Mouse (Mus musculus) v-Abl transformed pro-B cells (cell line): ENCODE data around the gene Slc9a9.

Source experiments
- in situ Hi-C, 2 experiments: fragments of 400-800 bp; cut with MboI; formaldehyde crosslinking; loops; one replicate each; pipeline ENCODE4 v1.15.1; 2025; ENCODE audit not compliant: unreplicated experiment in 2 of 2

Gene Slc9a9

GRCm38 (mm10) chr9:94904180-94904579, 234.5 kb downstream of the Slc9a9 start:
- in situ Hi-C loops, result no loop called here

DNA sequence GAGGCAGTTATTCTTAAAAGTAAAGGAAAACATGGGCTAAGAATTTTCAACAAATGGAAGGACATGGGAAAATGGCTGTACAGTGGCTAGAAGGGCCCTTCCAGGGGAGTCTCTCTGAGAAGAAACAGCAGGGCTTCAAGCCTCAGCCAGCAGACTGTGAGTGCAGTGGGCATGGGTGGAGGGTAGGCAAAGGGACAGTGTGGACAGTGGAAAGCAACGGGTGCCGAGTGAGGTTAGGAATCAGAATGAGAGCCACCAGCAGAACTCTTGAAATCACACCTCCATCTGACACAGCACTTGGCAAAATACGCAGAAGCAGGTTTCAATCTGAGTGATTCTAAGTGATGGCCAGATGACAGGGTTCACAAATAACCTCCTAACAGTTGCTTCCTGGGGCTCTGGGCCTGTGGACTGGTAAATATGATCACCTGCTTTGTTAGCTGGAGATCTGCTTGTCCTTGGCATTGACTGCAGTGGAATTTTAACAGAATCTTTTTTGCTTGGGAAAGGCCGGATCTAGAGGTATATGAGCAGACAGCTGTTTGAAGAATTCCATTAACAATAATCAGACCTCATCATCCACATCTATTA, 237.4 kb downstream of the Slc9a9 start:
- in situ Hi-C loops, result no loop called here

DNA sequence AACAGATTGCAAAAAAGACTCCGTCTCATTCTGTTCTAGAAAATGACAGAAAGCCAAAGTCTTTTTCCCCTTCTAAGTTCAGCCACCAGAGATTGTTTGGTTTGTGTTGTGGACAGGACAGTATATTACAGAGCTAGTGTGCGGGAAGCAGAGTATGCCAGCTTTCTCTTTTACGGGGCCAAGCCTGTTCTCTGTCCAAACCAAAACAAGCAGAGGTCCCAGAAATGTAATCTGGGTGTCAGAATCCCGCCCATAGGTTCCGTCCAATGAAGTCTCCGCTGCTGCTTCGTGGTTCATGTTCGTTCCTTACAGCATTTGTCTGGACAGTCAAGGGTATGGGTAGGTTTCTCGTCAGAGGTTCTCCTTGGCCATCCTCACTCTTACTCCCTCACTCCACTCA, 242.4 kb downstream of the Slc9a9 start:
- in situ Hi-C loops, result no loop called here

DNA sequence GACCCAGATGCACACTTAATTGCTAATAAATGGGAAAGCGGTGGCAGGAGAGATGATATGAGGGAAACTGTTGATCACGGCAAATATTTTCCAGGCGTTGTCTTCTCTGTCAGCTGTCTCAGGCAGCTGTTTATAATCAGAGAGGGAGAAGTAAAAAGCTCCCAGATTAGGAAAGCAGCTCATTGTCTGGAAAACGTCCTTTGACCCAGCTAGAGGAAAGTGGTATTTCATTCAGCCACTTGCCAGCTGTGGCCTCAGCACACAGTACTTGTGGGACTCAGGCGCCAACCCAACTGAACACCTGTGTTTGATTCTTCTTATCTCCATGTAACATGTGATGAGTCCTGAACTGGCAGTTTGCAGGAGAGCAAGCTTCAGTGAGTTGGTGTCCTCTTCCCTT, 252.4 kb downstream of the Slc9a9 start:
- in situ Hi-C loops, result loop anchor here in 1 of 2 experiments (10.0 kb wide), 1 partner anchor 363 kb away; no protein-coding TSS in a partner anchor

- in situ Hi-C loops, result loop anchor here (10.0 to 25.0 kb wide), 2 partner anchors 359 to 536 kb away; no protein-coding TSS in a partner anchor
Measured at GRCm38 (mm10) chr9:94925845-94926244, 256.1 kb downstream of the Slc9a9 start.

DNA sequence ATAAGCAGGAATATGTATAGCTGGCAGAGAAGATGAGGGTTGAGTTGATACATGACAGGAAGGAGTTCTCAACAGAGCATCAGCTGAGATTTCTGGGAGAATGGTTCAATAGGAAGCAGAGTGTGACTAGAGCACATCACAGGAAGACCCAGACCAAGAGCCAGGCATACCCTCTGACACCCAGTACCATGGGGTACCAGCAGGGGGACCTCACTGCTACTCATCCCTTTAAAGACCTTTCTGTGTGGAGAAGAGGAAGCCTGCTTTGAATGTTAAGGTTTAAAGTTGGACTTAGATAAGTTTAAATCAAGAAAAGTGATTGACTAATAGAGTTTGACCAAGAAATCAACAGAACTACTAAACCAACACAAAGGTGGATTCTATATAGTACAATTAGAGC, 257.4 kb downstream of the Slc9a9 start:
- in situ Hi-C loops, result loop anchor here (10.0 to 25.0 kb wide), 2 partner anchors 358 to 535 kb away; no protein-coding TSS in a partner anchor

DNA sequence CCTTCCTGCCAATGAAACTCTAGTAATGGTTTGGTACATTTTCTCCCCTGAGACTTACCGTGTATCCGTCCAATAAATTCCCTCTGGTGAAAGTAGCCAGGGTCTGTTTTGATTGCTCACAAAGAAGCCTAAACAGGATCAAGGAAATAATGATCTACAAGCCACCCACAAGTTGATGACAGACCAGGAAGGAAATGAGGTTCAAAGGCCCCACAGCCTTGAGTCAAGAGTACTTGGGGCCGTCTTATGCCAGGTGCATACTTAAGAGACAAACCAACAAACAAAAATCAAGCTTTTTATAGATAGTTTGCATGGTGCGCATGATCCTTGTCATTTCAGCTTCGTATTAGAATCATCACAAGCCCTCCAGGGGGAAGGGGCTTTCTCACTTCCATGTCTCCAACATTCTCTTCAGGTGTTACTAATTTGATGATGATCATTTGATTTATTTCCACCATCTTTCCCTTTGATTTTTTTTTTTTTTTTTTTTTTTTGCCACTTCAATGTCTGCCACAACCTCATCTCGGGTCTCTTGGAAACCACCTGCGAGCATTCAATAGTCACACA, 275.9 kb downstream of the Slc9a9 start:
- in situ Hi-C loops, result loop anchor here in 1 of 2 experiments (10.0 to 25.0 kb wide), 2 partner anchors 169 to 517 kb away; no protein-coding TSS in a partner anchor

GRCm38 (mm10) chr9:94947246-94947645, 277.5 kb downstream of the Slc9a9 start:
- in situ Hi-C loops, result loop anchor here in 1 of 2 experiments (10.0 to 25.0 kb wide), 2 partner anchors 168 to 515 kb away; no protein-coding TSS in a partner anchor

DNA sequence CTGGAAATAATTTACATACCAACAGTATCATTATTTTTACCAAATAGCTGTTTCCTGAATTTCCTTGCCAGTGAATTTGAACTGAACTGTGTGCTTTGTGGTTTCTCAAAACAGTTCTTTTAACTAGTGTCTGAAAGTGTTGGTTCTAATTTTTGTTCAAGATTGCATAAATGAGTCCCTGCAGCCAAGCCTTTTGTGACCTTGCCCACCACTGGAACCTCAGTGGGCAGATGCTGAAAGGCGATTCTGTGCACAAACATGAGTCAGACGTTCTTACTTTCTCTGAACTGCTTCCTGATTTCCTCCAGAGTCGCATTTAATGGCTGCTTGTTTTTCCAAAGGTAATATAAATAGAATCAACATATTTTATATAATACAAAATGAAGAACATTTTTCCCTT, 281.0 kb downstream of the Slc9a9 start:
- in situ Hi-C loops, result no loop called here

DNA sequence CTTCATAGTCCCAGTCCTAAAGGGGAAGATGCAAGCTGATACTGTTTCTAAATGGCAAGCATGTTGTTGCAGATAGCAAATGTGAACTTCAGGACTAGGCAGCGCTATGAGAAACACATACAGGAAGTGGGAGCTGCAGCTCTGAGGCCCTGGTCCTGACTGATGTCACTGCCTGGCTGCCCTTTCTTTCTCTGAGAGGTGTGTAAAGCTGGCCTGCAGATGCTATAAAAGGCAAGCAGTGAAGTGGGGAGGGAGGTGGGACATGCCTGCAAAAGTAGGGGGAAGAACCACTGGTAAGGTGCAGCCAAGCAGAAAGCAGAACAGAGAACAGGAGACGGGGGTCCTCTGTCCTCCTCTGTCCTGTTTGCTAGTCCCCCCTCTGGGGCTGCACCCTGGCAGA, 285.9 kb downstream of the Slc9a9 start:
- in situ Hi-C loops, result loop anchor here in 1 of 2 experiments (5.0 kb wide), 1 partner anchor 77 kb away; no protein-coding TSS in a partner anchor

DNA sequence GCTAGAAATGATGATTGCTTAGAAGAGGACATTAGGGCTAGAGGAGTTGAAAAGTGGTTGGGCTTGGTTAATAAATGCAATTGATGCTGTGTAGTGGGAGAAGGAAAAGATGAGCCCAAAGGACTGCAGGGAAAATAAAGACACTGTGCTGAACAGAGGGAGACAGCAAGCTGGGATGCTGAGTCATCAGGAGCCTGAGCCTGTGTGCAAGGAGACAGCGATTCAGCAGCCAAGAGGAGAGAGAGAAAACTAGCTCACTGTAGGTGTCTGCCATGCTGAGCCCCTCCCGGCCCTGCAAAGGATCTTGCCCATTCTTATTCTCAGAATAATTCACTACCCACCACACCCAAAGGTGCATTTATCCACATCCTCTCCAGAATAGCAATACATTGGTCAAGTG, 288.7 kb downstream of the Slc9a9 start:
- in situ Hi-C loops, result loop anchor here in 1 of 2 experiments (5.0 kb wide), 1 partner anchor 74 kb away; no protein-coding TSS in a partner anchor

GRCm38 (mm10) chr9:94968596-94969120, 298.9 kb downstream of the Slc9a9 start:
- in situ Hi-C loops, result no loop called here

- in situ Hi-C loops, result no loop called here
Measured at GRCm38 (mm10) chr9:94969131-94969530, 299.4 kb downstream of the Slc9a9 start.

- in situ Hi-C loops, result no loop called here
Measured at GRCm38 (mm10) chr9:94972021-94972420, 302.3 kb downstream of the Slc9a9 start.

GRCm38 (mm10) chr9:94972693-94973092, 303.0 kb downstream of the Slc9a9 start:
- in situ Hi-C loops, result no loop called here

GRCm38 (mm10) chr9:94976191-94976590, 306.5 kb downstream of the Slc9a9 start:
- in situ Hi-C loops, result no loop called here

- in situ Hi-C loops, result no loop called here
Measured at GRCm38 (mm10) chr9:94993575-94993974, 323.9 kb downstream of the Slc9a9 start.

DNA sequence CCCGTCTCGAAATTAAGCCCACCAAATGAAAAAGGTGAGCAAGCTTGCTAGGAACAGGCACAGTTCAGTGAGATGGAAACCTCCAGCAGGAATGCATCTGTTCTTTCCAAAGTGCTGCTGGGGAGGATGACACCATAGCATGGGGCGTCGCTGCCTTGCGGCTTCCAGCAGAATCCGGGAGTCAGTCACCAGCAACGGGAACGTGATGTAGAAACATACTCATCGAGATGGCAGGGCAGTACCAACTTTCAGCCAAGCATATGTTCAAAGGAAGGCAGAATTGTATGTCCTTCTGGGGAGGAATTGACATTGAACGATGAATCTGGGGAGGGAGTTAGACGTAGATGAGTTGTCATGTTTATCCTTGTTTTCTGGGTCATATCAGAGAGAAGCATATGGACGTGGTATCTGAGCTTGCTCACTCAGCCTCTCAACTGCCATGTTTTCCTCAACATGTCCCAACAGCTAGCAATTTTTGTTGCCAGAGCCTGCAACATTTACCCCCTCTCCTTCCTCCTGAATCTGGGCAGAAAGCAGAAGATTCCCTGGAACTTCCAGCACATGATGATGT, 350.5 kb downstream of the Slc9a9 start:
- in situ Hi-C loops, result no loop called here

GRCm38 (mm10) chr9:95034140-95034970, 364.6 kb downstream of the Slc9a9 start:
- in situ Hi-C loops, result loop anchor here (5.0 to 25.0 kb wide), 5 partner anchors 77 to 828 kb away; partner anchors contain the start of gene Atr (in 1 of the 2)

DNA sequence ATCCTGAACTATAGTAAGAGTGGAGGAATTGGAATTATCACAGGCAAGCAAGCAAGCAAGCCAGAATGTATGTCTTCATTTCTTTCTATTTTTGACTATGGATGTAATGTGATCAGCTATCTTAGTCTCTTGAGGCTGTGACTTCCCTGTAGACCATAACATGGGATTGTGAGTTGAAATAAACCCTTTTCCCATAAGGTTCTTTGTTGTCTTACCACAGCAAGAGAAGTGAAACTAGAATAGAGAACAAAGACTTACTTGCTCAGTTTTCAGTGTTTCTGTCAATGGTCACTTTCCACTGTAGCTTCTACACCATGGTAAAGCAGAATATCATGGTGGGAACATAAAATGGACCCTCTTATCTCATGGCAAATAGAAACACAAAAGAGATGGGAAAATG, 366.5 kb downstream of the Slc9a9 start:
- in situ Hi-C loops, result loop anchor here (10.0 to 25.0 kb wide), 4 partner anchors 291 to 826 kb away; partner anchors contain the start of gene Atr (in 1 of the 2)
